In genomic region chr11:24130186-24130760, GRCm38 (mm10) we compare ENCODE assay signal across 31 mouse cellular contexts. TPM values are rescaled to one million over a fixed set of nuclear protein-coding genes. Genes with fewer than 3 reads are reported as not detected.
DNase-seq lines count a peak whose midpoint lies in the region; ATAC-seq and TF ChIP-seq lines count a peak whose summit lies in the region.
"Had no signal": no experiment of that assay in that cellular context is flagged by ENCODE, and none has a peak within 500 bp of the region (broad histone marks: within the 10 kb centered on the region; RNA-seq: fewer than 3 reads in every experiment).

No protein-coding gene starts in this region.

- TF ChIP-seq CTCF in layer of hippocampus, adult 2 months (conservative IDR thresholded peaks at IDR 0.05), result no peak
- TF ChIP-seq CTCF in MEL (IDR thresholded peaks at IDR 0.05 in 2 of 3, conservative IDR thresholded peaks at IDR 0.05 in 1 of 3; ENCODE audit: control insufficient read depth in 1 of 3, insufficient read depth in 1 of 3, low read depth in 2 of 3, low read length in 3 of 3, poor library complexity in 1 of 3, severe bottlenecking in 1 of 3), result no peak; a peak in 1 of 6 replicates
- no peak for TF ChIP-seq CTCF in forebrain, postnatal 0 days (IDR thresholded peaks at IDR 0.05; ENCODE audit: low read depth)

- ATAC-seq in erythroid progenitor cell, adult 5-6 weeks (replicated peaks; ENCODE audit: low FRiP score, poor library complexity, severe bottlenecking), result peak; percentile 41; the same call in 1 of the 2 replicates
- no peak for ATAC-seq in liver, embryonic 16.5 days (ENCODE audit: low read depth)
- ATAC-seq in CD4-positive, CD25-positive, alpha-beta regulatory T cell, adult 4 months, result no peak
- no peak for ATAC-seq in forebrain, postnatal 0 days
- ATAC-seq: forebrain, embryonic 15.5 days had no signal

- no peaks in the 10 kb centered on the region for H3K27me3 ChIP-seq in MEL (ENCODE audit: control insufficient read depth in 1 of 2, insufficient read depth in 2 of 2, low read length in 2 of 2)
- H3K27me3 ChIP-seq in liver, embryonic 16.5 days (ENCODE audit: control insufficient read depth, insufficient read depth, low read depth, low read length), result no peaks in the 10 kb centered on the region
- no peaks in the 10 kb centered on the region for H3K27me3 ChIP-seq in forebrain, postnatal 0 days (ENCODE audit: insufficient read depth, low read length)
- H3K27me3 ChIP-seq: forebrain, embryonic 15.5 days; heart, embryonic 13.5 days; hindbrain, embryonic 15.5 days had no signal

- peaks cover 87% of the 10 kb centered on the region for H3K79me2 ChIP-seq in MEL (ENCODE audit: control insufficient read depth, insufficient read depth, low read length, poor library complexity)

- TF ChIP-seq POLR2A in MEL (IDR thresholded peaks at IDR 0.05; ENCODE audit: control insufficient read depth in 1 of 2, insufficient read depth in 1 of 2, low read depth in 1 of 2, low read length in 2 of 2, poor library complexity in 1 of 2), result 0 out of 4 replicates have a peak, but pooled peaks of 1 of the 2 experiments have one; percentile 10

- WGBS in liver, embryonic 16.5 days (ENCODE audit: insufficient replicate concordance), result 17% methylated on average over 7 of the region's 7 CpGs
- WGBS in forebrain, postnatal 0 days, result 64% methylated on average over 7 of the region's 7 CpGs

- H3K4me1 ChIP-seq in MEL (ENCODE audit: control insufficient read depth in 1 of 2, insufficient read depth in 2 of 2, low read length in 2 of 2), result peaks cover 71 to 89% of the 10 kb centered on the region in 2 experiments
- H3K4me1 ChIP-seq in liver, embryonic 16.5 days (ENCODE audit: control insufficient read depth, low read depth, low read length), result peaks cover 90% of the 10 kb centered on the region
- H3K4me1 ChIP-seq in forebrain, postnatal 0 days (ENCODE audit: insufficient read depth), result 0 out of 2 replicates have a peak, but pooled peaks cover 3% of the 10 kb centered on the region

- H3K27ac ChIP-seq in layer of hippocampus, adult 2 months, result peak overlapping the region; percentile 57
- peak overlapping the region; percentile 91 for H3K27ac ChIP-seq in MEL (ENCODE audit: control insufficient read depth, low read depth, low read length)
- H3K27ac ChIP-seq in liver, embryonic 16.5 days (ENCODE audit: low read length), result peak overlapping the region; percentile 87
- H3K27ac ChIP-seq in forebrain, postnatal 0 days (ENCODE audit: low read depth, low read length), result no peak overlapping the region
- H3K27ac ChIP-seq: embryonic facial prominence, embryonic 10.5 days; forebrain, embryonic 15.5 days; heart, adult 2 months; hindbrain, embryonic 15.5 days had no signal

- H3K4me3 ChIP-seq in layer of hippocampus, adult 2 months, result no peak overlapping the region
- H3K4me3 ChIP-seq in MEL (ENCODE audit: control insufficient read depth in 1 of 2, insufficient read depth in 1 of 2, low read depth in 2 of 2, low read length in 2 of 2), result no peak overlapping the region
- no peak overlapping the region for H3K4me3 ChIP-seq in liver, embryonic 16.5 days (ENCODE audit: low read depth, low read length)
- no peak overlapping the region for H3K4me3 ChIP-seq in forebrain, postnatal 0 days (ENCODE audit: low read depth, low read length)
- H3K4me3 ChIP-seq: embryonic facial prominence, embryonic 10.5 days; forebrain, embryonic 15.5 days; heart, adult 2 months; heart, embryonic 13.5 days; hindbrain, embryonic 15.5 days had no signal

- peak overlapping the region; percentile 4; the same call in 1 of the 2 replicates for H3K4me2 ChIP-seq in liver, embryonic 16.5 days (ENCODE audit: low read depth, low read length)
- no peak overlapping the region for H3K4me2 ChIP-seq in forebrain, postnatal 0 days (ENCODE audit: low read depth)
- H3K4me2 ChIP-seq: forebrain, embryonic 15.5 days; heart, embryonic 13.5 days; hindbrain, embryonic 15.5 days; midbrain, embryonic 11.5 days had no signal

- no peaks in the 10 kb centered on the region for H3K9me3 ChIP-seq in MEL (replicated peaks; ENCODE audit: insufficient read depth, low read length)
- no peaks in the 10 kb centered on the region for H3K9me3 ChIP-seq in liver, embryonic 16.5 days (replicated peaks; ENCODE audit: control insufficient read depth, low read length)
- H3K9me3 ChIP-seq in forebrain, postnatal 0 days (ENCODE audit: low read length), result no peaks in the 10 kb centered on the region
- H3K9me3 ChIP-seq: embryonic facial prominence, embryonic 10.5 days; forebrain, embryonic 15.5 days; heart, embryonic 13.5 days; hindbrain, embryonic 15.5 days had no signal

- DNase-seq in layer of hippocampus, adult 2 months (ENCODE audit: low spot score in 2 of 2), result no peak
- no peak for DNase-seq in layer of hippocampus, adult 11-12 months (ENCODE audit: low spot score)
- DNase-seq in MEL (ENCODE audit: low read depth, low spot score), result no peak
- no peak for DNase-seq in frontal cortex, postnatal 14 days (ENCODE audit: low spot score in 2 of 2)
- no peak for DNase-seq in forebrain, postnatal 0 days
- DNase-seq: adrenal gland, postnatal 14 days; B cell, adult 2 months; cerebellum, adult 9-10 months; gastrocnemius, postnatal 14 days; heart, adult 2 months; heart, postnatal 14 days; kidney, adult 9 months; kidney, postnatal 25 days; lung, postnatal 4 days; right cerebral cortex, adult 18-20 months; right cerebral cortex, postnatal 4 days had no signal

- TF ChIP-seq EP300 in MEL (IDR thresholded peaks at IDR 0.05; ENCODE audit: low read depth in 1 of 2, low read length in 2 of 2), result peak; percentile 22 to 74; a peak in 3 of 4 replicates

- TF ChIP-seq RAD21 in MEL (IDR thresholded peaks at IDR 0.05; ENCODE audit: low read depth, low read length), result no peak; the same call in 1 of the 2 replicates

- H3K9ac ChIP-seq in MEL (ENCODE audit: control insufficient read depth, low read depth, low read length, poor library complexity, severe bottlenecking), result peak overlapping the region; percentile 9
- peak overlapping the region; percentile 6; the same call in 1 of the 2 replicates for H3K9ac ChIP-seq in liver, embryonic 16.5 days (ENCODE audit: low read depth, low read length)
- no peak overlapping the region for H3K9ac ChIP-seq in forebrain, postnatal 0 days
- H3K9ac ChIP-seq: forebrain, embryonic 15.5 days; hindbrain, embryonic 15.5 days had no signal

- peaks cover 32 to 96% of the 10 kb centered on the region in 2 experiments for H3K36me3 ChIP-seq in MEL (ENCODE audit: control insufficient read depth in 1 of 2, insufficient read depth in 2 of 2, low read length in 2 of 2)
- no peaks in the 10 kb centered on the region for H3K36me3 ChIP-seq in liver, embryonic 16.5 days (ENCODE audit: control insufficient read depth, insufficient read depth)
- peaks cover 7% of the 10 kb centered on the region for H3K36me3 ChIP-seq in forebrain, postnatal 0 days (ENCODE audit: insufficient read depth)
- H3K36me3 ChIP-seq: heart, embryonic 13.5 days; hindbrain, embryonic 15.5 days had no signal

TF ChIP-seq in MEL, 35 proteins besides CTCF, POLR2A, EP300 and RAD21 (continues in another document):
- TF ChIP-seq USF2 (IDR thresholded peaks at IDR 0.05; ENCODE audit: borderline replicate concordance in 1 of 2, insufficient read depth in 1 of 2, low read depth in 1 of 2, low read length in 2 of 2) (no peak), GABPA (IDR thresholded peaks at IDR 0.05; ENCODE audit: low read depth, low read length) (no peak), MEF2A (IDR thresholded peaks at IDR 0.05; ENCODE audit: extremely low read depth, insufficient replicate concordance, low read depth, low read length, poor library complexity, severe bottlenecking) (no peak), ETS1 (IDR thresholded peaks at IDR 0.05; ENCODE audit: low read depth, low read length) (peak; percentile 57), ZNF384 (IDR thresholded peaks at IDR 0.05; ENCODE audit: low read depth, low read length) (no peak), MYB (IDR thresholded peaks at IDR 0.05; ENCODE audit: low read depth, low read length) (peak; percentile 75), NRF1 (IDR thresholded peaks at IDR 0.05; ENCODE audit: insufficient read depth, low read depth, low read length, poor library complexity, severe bottlenecking) (no peak), ZC3H11A (IDR thresholded peaks at IDR 0.05; ENCODE audit: low read depth, low read length) (no peak), MXI1 (IDR thresholded peaks at IDR 0.05; ENCODE audit: low read depth, low read length) (no peak; the same call in 1 of the 2 replicates), RCOR1 (IDR thresholded peaks at IDR 0.05; ENCODE audit: low read depth, low read length) (no peak; the same call in 1 of the 2 replicates), KAT2A (conservative IDR thresholded peaks at IDR 0.05; ENCODE audit: low read depth, low read length) (no peak), ZMIZ1 (IDR thresholded peaks at IDR 0.05; ENCODE audit: low read depth, low read length) (no peak), MAZ (IDR thresholded peaks at IDR 0.05; ENCODE audit: low read depth, low read length) (no peak)

RNA-seq across cellular contexts. Expression of gene Bcl11a, which starts 52.4 kb away (rescaled TPM):
- total RNA-seq in layer of hippocampus, adult 2 months (2021), result 100 to 1,000 TPM; 117 to 121 TPM
- total RNA-seq in MEL (2012; rRNA removed), result 37.0 and 43.8 TPM in 2 replicates
- polyA plus RNA-seq in MEL (2012; ENCODE audit: insufficient read depth in 1 of 2, insufficient read length in 2 of 2, low read depth in 1 of 2, low replicate concordance in 2 of 2, missing spikeins in 1 of 2), result 100 to 1,000 TPM in 1 of 2 experiments, 10 to 100 TPM in 1; 83.8 to 112 TPM
- 20.5 and 23.5 TPM in 2 replicates for total RNA-seq in erythroid progenitor cell, adult 5-6 weeks (2015; ENCODE audit: low replicate concordance)
- 7.4 and 12.9 TPM in 2 replicates for total RNA-seq in erythroid progenitor cell, adult 5-6 weeks (2017; ENCODE audit: low replicate concordance)
- polyA plus RNA-seq in liver, embryonic 16.5 days (2015; fragmentation: Nextera tagmentation; extraction: Ambion mirVana), result 17.7 and 20.9 TPM in 2 replicates
- polyA plus RNA-seq in CD4-positive, CD25-positive, alpha-beta regulatory T cell, adult 4 months (2017; shearing (Covaris generic)), result under 1 TPM; 0.23 to 0.79 TPM
- 70.8 and 85.9 TPM in 2 replicates for total RNA-seq in forebrain, postnatal 0 days (2014; rRNA removed)
- 173 and 174 TPM in 2 replicates for polyA plus RNA-seq in forebrain, postnatal 0 days (2015; fragmentation: Nextera tagmentation; extraction: Ambion mirVana)

RNA-seq across cellular contexts. Expression of gene A830031A19Rik, which starts 55.4 kb away (rescaled TPM):
- total RNA-seq in layer of hippocampus, adult 2 months (2021), result 1 to 10 TPM; 1.3 to 1.7 TPM
- not detected in 2 replicates for total RNA-seq in MEL (2012; rRNA removed)
- not detected for polyA plus RNA-seq in MEL (2012; ENCODE audit: insufficient read depth in 1 of 2, insufficient read length in 2 of 2, low read depth in 1 of 2, low replicate concordance in 2 of 2, missing spikeins in 1 of 2)
- not detected in 2 replicates for total RNA-seq in erythroid progenitor cell, adult 5-6 weeks (2015; ENCODE audit: low replicate concordance)
- not detected in 2 replicates for total RNA-seq in erythroid progenitor cell, adult 5-6 weeks (2017; ENCODE audit: low replicate concordance)
- not detected in 2 replicates for polyA plus RNA-seq in liver, embryonic 16.5 days (2015; fragmentation: Nextera tagmentation; extraction: Ambion mirVana)
- not detected for polyA plus RNA-seq in CD4-positive, CD25-positive, alpha-beta regulatory T cell, adult 4 months (2017; shearing (Covaris generic))
- total RNA-seq in forebrain, postnatal 0 days (2014; rRNA removed), result 1.8 TPM in 1 of 2 replicates, not detected in the other
- 0.26 and 0.63 TPM in 2 replicates for polyA plus RNA-seq in forebrain, postnatal 0 days (2015; fragmentation: Nextera tagmentation; extraction: Ambion mirVana)
- total RNA-seq: adrenal gland, postnatal 14 days; gastrocnemius, postnatal 14 days; heart, adult 2 months; heart, postnatal 14 days; midbrain, postnatal 0 days had no signal
- polyA plus RNA-seq: embryonic facial prominence, embryonic 10.5 days; forebrain, embryonic 15.5 days; heart, adult 2 months; heart, embryonic 13.5 days; hindbrain, embryonic 15.5 days; intestine, embryonic 14.5 days; limb, embryonic 14.5 days; lung, embryonic 16.5 days; midbrain, embryonic 11.5 days; midbrain, postnatal 0 days; neural tube, embryonic 14.5 days; stomach, embryonic 16.5 days; thymus, postnatal 0 days had no signal
